Comparison of ENCODE assay signal across 22 mouse cellular contexts in the genomic region with DNA sequence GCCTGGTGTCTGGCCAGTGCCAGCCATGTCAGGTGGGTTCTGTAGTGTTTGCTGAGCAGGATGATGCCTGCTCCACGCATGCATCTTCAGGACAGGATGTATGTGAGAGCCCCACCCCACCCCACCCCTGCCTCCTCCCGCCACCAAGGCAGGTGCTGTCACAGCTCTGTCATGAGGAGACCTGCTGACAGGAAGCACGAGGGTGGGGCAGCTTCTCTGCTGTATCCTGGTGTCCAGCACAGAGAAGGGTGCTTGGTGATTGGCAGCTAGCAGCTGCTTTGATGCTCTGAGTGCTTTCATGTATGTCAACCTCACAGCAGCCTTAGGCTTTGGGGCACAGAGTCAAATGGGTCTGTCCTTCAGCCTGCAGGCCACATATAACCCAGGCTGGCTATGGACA. TPM values are rescaled to one million over a fixed set of nuclear protein-coding genes. Genes with fewer than 3 reads are reported as not detected.
DNase-seq lines count a peak whose midpoint lies in the region; ATAC-seq and TF ChIP-seq lines count a peak whose summit lies in the region.
"Had no signal": no experiment of that assay in that cellular context is flagged by ENCODE, and none has a peak within 500 bp of the region (broad histone marks: within the 10 kb centered on the region; RNA-seq: fewer than 3 reads in every experiment).

No protein-coding gene starts in this region.

- 0 out of 2 replicates have a peak, but pooled peaks have one; percentile 9 for TF ChIP-seq POLR2A in spleen, adult 2 months (IDR thresholded peaks at IDR 0.05; ENCODE audit: low read depth, low read length)

- no peak for TF ChIP-seq CTCF in spleen, adult 2 months (IDR thresholded peaks at IDR 0.05; ENCODE audit: extremely low read depth, insufficient read depth, insufficient read length, insufficient replicate concordance)
- no peak for TF ChIP-seq CTCF in hindbrain, postnatal 0 days (IDR thresholded peaks at IDR 0.05; ENCODE audit: low read depth)

- H3K27me3 ChIP-seq in midbrain, embryonic 11.5 days (ENCODE audit: control insufficient read depth, insufficient read depth, low read length), result no peaks in the 10 kb centered on the region
- H3K27me3 ChIP-seq in midbrain, embryonic 13.5 days, result no peaks in the 10 kb centered on the region
- no peaks in the 10 kb centered on the region for H3K27me3 ChIP-seq in spleen, adult 2 months (ENCODE audit: control insufficient read depth, insufficient read depth, low read length)
- H3K27me3 ChIP-seq in hindbrain, postnatal 0 days (ENCODE audit: insufficient read depth, low read length), result no peaks in the 10 kb centered on the region
- H3K27me3 ChIP-seq: limb, embryonic 12.5 days; neural tube, embryonic 15.5 days had no signal

- H3K9me3 ChIP-seq in midbrain, embryonic 11.5 days (ENCODE audit: control insufficient read depth, low read length), result no peaks in the 10 kb centered on the region; the same call in 1 of the 2 replicates
- H3K9me3 ChIP-seq in midbrain, embryonic 13.5 days, result no peaks in the 10 kb centered on the region
- no peaks in the 10 kb centered on the region for H3K9me3 ChIP-seq in hindbrain, postnatal 0 days (ENCODE audit: low read length)
- H3K9me3 ChIP-seq: heart, embryonic 10.5 days; limb, embryonic 12.5 days; neural tube, embryonic 15.5 days had no signal

- no peaks in the 10 kb centered on the region; the same call in 1 of the 2 replicates for H3K36me3 ChIP-seq in midbrain, embryonic 11.5 days (ENCODE audit: control insufficient read depth, insufficient read depth, low read length)
- H3K36me3 ChIP-seq in midbrain, embryonic 13.5 days, result peaks cover 43% of the 10 kb centered on the region
- H3K36me3 ChIP-seq in spleen, adult 2 months (ENCODE audit: control insufficient read depth, insufficient read depth, low read length), result peaks cover 2% of the 10 kb centered on the region
- peaks cover 3% of the 10 kb centered on the region; the same call in 1 of the 2 replicates for H3K36me3 ChIP-seq in hindbrain, postnatal 0 days (ENCODE audit: insufficient read depth, low read length)

- 96% methylated on average over 3 of the region's 3 CpGs for WGBS in midbrain, embryonic 11.5 days
- WGBS in midbrain, embryonic 13.5 days, result 88% methylated on average over 3 of the region's 3 CpGs
- WGBS in spleen, adult 2 months, result 40% methylated on average over 3 of the region's 3 CpGs
- 95% methylated on average over 3 of the region's 3 CpGs for WGBS in hindbrain, postnatal 0 days

- no peak for ATAC-seq in midbrain, embryonic 11.5 days (ENCODE audit: low FRiP score)
- no peak for ATAC-seq in midbrain, embryonic 13.5 days
- ATAC-seq in hindbrain, postnatal 0 days, result no peak

- H3K27ac ChIP-seq in midbrain, embryonic 11.5 days (ENCODE audit: low read depth, low read length), result no peak overlapping the region
- H3K27ac ChIP-seq in midbrain, embryonic 13.5 days, result no peak overlapping the region
- H3K27ac ChIP-seq in spleen, adult 2 months (ENCODE audit: insufficient read depth, low read length), result peak overlapping the region; percentile 87
- no peak overlapping the region for H3K27ac ChIP-seq in hindbrain, postnatal 0 days
- H3K27ac ChIP-seq: heart, embryonic 10.5 days; limb, embryonic 12.5 days; neural tube, embryonic 15.5 days had no signal

- no peak overlapping the region for H3K9ac ChIP-seq in midbrain, embryonic 11.5 days (ENCODE audit: low read length)
- no peak overlapping the region for H3K9ac ChIP-seq in midbrain, embryonic 13.5 days (replicated peaks)
- no peak overlapping the region for H3K9ac ChIP-seq in hindbrain, postnatal 0 days (replicated peaks; ENCODE audit: low read length)
- H3K9ac ChIP-seq: limb, embryonic 12.5 days; lung, embryonic 14.5 days; neural tube, embryonic 15.5 days had no signal

- DNase-seq in midbrain, embryonic 11.5 days (ENCODE audit: low spot score, missing footprints), result peak; percentile 56
- peak; percentile 88 for DNase-seq in induced T-regulatory cell, adult 2 months (ENCODE audit: low read depth)
- peak; percentile 63 to 84 for DNase-seq in spleen, adult 2 months (ENCODE audit: low read depth in 1 of 2, low spot score in 2 of 2)
- DNase-seq in layer of hippocampus, adult 9-11 months, result no peak
- DNase-seq in hindbrain, postnatal 0 days (ENCODE audit: low spot score), result no peak
- DNase-seq in right cerebral cortex, adult 2 months (ENCODE audit: low spot score in 2 of 2), result no peak
- DNase-seq: cerebellum, adult 9-10 months; lung, embryonic 14.5 days; midbrain, embryonic 14.5 days; right cerebral cortex, adult 18-20 months had no signal

- H3K4me2 ChIP-seq in midbrain, embryonic 11.5 days, result no peak overlapping the region
- no peak overlapping the region for H3K4me2 ChIP-seq in midbrain, embryonic 13.5 days (replicated peaks)
- no peak overlapping the region for H3K4me2 ChIP-seq in hindbrain, postnatal 0 days (ENCODE audit: low read depth, low read length)
- H3K4me2 ChIP-seq: limb, embryonic 12.5 days; lung, embryonic 14.5 days; neural tube, embryonic 15.5 days had no signal

- no peak overlapping the region for H3K4me3 ChIP-seq in midbrain, embryonic 11.5 days (ENCODE audit: low read depth, low read length)
- H3K4me3 ChIP-seq in midbrain, embryonic 13.5 days (replicated peaks), result no peak overlapping the region
- no peak overlapping the region for H3K4me3 ChIP-seq in spleen, adult 2 months (ENCODE audit: extremely low read depth, insufficient read depth, insufficient read length)
- H3K4me3 ChIP-seq in hindbrain, postnatal 0 days (ENCODE audit: low read length), result no peak overlapping the region
- H3K4me3 ChIP-seq: heart, embryonic 10.5 days; limb, embryonic 12.5 days; neural tube, embryonic 15.5 days had no signal

- H3K4me1 ChIP-seq in midbrain, embryonic 11.5 days (ENCODE audit: control insufficient read depth, insufficient read depth, low read length), result no peaks in the 10 kb centered on the region
- H3K4me1 ChIP-seq in midbrain, embryonic 13.5 days (replicated peaks), result 0 out of 2 replicates have a peak, but pooled peaks cover 6% of the 10 kb centered on the region
- H3K4me1 ChIP-seq in spleen, adult 2 months (ENCODE audit: control insufficient read depth, insufficient read depth, insufficient read length), result peaks cover 12% of the 10 kb centered on the region
- no peaks in the 10 kb centered on the region for H3K4me1 ChIP-seq in hindbrain, postnatal 0 days (ENCODE audit: insufficient read depth, low read length)
- H3K4me1 ChIP-seq: neural tube, embryonic 15.5 days had no signal

RNA-seq across cellular contexts. Expression of a gene that starts 14.2 kb away (rescaled TPM):
- 18.7 and 20.9 TPM in 2 replicates for polyA plus RNA-seq in midbrain, embryonic 11.5 days (2014; fragmentation: Nextera tagmentation; extraction: Ambion mirVana)
- 32.9 and 33.5 TPM in 2 replicates for polyA plus RNA-seq in midbrain, embryonic 13.5 days (2015; fragmentation: Nextera tagmentation; extraction: Ambion mirVana)
- 55.7 and 83.3 TPM in 2 replicates for polyA plus RNA-seq in spleen, adult 2 months (2012; rRNA removed)
- total RNA-seq in hindbrain, postnatal 0 days (2014; rRNA removed), result 34.5 and 52.3 TPM in 2 replicates
- 27.4 and 29.7 TPM in 2 replicates for polyA plus RNA-seq in hindbrain, postnatal 0 days (2015; fragmentation: Nextera tagmentation; extraction: Ambion mirVana)

RNA-seq across cellular contexts. Expression of a gene that starts 38.5 kb away (rescaled TPM):
- not detected in 2 replicates for polyA plus RNA-seq in midbrain, embryonic 11.5 days (2014; fragmentation: Nextera tagmentation; extraction: Ambion mirVana)
- polyA plus RNA-seq in midbrain, embryonic 13.5 days (2015; fragmentation: Nextera tagmentation; extraction: Ambion mirVana), result not detected in 2 replicates
- 6.5 and 19.9 TPM in 2 replicates for polyA plus RNA-seq in spleen, adult 2 months (2012; rRNA removed)
- total RNA-seq in hindbrain, postnatal 0 days (2014; rRNA removed), result not detected in 2 replicates
- polyA plus RNA-seq in hindbrain, postnatal 0 days (2015; fragmentation: Nextera tagmentation; extraction: Ambion mirVana), result not detected in 2 replicates
- total RNA-seq: gastrocnemius, adult 18-20 months; MEL had no signal
- polyA plus RNA-seq: brain, embryonic 14.5 days; embryonic facial prominence, embryonic 11.5 days; forebrain, embryonic 11.5 days; heart, embryonic 10.5 days; hindbrain, embryonic 11.5 days; kidney, embryonic 16.5 days; limb, embryonic 12.5 days; lung, embryonic 14.5 days; midbrain, embryonic 14.5 days; neural tube, embryonic 15.5 days; stomach, embryonic 14.5 days had no signal

RNA-seq across cellular contexts. Expression of a gene that starts 43.6 kb away (rescaled TPM):
- polyA plus RNA-seq in midbrain, embryonic 11.5 days (2014; fragmentation: Nextera tagmentation; extraction: Ambion mirVana), result 2.8 and 3.4 TPM in 2 replicates
- 0.40 and 0.66 TPM in 2 replicates for polyA plus RNA-seq in midbrain, embryonic 13.5 days (2015; fragmentation: Nextera tagmentation; extraction: Ambion mirVana)
- 102 and 133 TPM in 2 replicates for polyA plus RNA-seq in spleen, adult 2 months (2012; rRNA removed)
- 1.1 and 3.9 TPM in 2 replicates for total RNA-seq in hindbrain, postnatal 0 days (2014; rRNA removed)
- 1.2 and 1.9 TPM in 2 replicates for polyA plus RNA-seq in hindbrain, postnatal 0 days (2015; fragmentation: Nextera tagmentation; extraction: Ambion mirVana)

RNA-seq across cellular contexts. Expression of a gene that starts 48.7 kb away (rescaled TPM):
- polyA plus RNA-seq in midbrain, embryonic 11.5 days (2014; fragmentation: Nextera tagmentation; extraction: Ambion mirVana), result 0.86 and 1.4 TPM in 2 replicates
- 1.0 and 1.2 TPM in 2 replicates for polyA plus RNA-seq in midbrain, embryonic 13.5 days (2015; fragmentation: Nextera tagmentation; extraction: Ambion mirVana)
- polyA plus RNA-seq in spleen, adult 2 months (2012; rRNA removed), result 51.2 and 58.6 TPM in 2 replicates
- total RNA-seq in hindbrain, postnatal 0 days (2014; rRNA removed), result 3.0 and 4.8 TPM in 2 replicates
- 1.3 and 1.4 TPM in 2 replicates for polyA plus RNA-seq in hindbrain, postnatal 0 days (2015; fragmentation: Nextera tagmentation; extraction: Ambion mirVana)

Comparison
In these comparisons a context has a peak if more than half of its experiments do, and no peak if none do; other contexts are left out.
1. DNase-seq: peak in midbrain, embryonic 11.5 days (single experiment), induced T-regulatory cell, adult 2 months (single experiment) and spleen, adult 2 months (2 of 2); none in layer of hippocampus, adult 9-11 months (single experiment), hindbrain, postnatal 0 days (single experiment) and right cerebral cortex, adult 2 months (0 of 2).
2. RNA of a gene that starts 43.6 kb away (polyA plus RNA-seq): 102 to 133 TPM in spleen, adult 2 months; 2.8 to 3.4 TPM in midbrain, embryonic 11.5 days, 1.2 to 1.9 TPM in hindbrain, postnatal 0 days and 0.40 to 0.66 TPM in midbrain, embryonic 13.5 days; every median in the first group is over 10 times any median in the second.